Mouse (Mus musculus): Measurements from ENCODE around the gene Tarsl2.

Gene Tarsl2

DNA sequence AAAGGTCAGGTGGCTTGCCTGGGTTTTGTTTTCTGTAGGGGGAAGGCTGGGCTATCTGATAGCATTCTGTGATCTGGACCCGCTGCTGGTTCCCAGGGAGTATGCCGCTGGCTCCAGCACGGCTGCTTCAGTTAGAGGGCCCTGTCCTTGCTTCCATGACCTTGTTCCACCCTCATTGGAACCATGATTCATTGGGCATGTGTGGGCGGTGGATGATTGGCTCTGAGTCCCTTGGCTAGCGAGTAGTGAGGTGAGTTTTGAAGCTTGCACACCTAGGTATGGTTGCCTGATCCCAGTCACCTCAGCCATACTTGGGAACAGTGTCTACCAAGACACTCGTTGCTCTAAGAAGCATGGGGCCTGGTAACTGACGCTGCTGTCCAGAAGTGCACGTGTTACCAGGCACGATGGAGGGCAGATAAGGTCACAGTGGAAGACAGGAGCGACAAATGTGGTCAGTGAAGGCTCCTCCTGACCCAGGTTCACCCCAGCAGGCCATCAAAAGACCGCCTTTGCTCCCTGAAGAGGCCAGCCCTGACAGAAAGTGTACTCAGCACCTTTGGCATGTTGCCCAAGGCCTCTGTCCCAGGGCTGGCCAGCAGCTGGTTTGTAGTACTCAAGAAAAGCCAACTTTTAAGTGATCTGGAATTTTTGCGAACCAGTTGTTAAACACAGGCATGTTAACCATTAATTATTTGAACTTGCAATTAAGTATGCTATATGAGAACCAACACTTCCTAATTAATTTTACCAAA lies 92.8 kb downstream of the Tarsl2 start:
- DNase-seq (ENCODE audit: low spot score in 2 of 2): no peak
